Mouse (Mus musculus) megakaryocyte, embryonic 14.5 days (primary cell): ENCODE data around the gene Washc1.

Source experiments
- FLI1 ChIP-seq: IDR thresholded peaks from 2 replicates; pipeline ENCODE4 v1.6.1; 2012; ENCODE audit warnings: low read length, inconsistent platforms, mixed read lengths
- GATA1 ChIP-seq: IDR thresholded peaks from 3 replicates; pipeline ENCODE4 v1.6.1; 2012; ENCODE audit warnings: mixed read lengths, low read length, inconsistent platforms, borderline replicate concordance

DNA sequence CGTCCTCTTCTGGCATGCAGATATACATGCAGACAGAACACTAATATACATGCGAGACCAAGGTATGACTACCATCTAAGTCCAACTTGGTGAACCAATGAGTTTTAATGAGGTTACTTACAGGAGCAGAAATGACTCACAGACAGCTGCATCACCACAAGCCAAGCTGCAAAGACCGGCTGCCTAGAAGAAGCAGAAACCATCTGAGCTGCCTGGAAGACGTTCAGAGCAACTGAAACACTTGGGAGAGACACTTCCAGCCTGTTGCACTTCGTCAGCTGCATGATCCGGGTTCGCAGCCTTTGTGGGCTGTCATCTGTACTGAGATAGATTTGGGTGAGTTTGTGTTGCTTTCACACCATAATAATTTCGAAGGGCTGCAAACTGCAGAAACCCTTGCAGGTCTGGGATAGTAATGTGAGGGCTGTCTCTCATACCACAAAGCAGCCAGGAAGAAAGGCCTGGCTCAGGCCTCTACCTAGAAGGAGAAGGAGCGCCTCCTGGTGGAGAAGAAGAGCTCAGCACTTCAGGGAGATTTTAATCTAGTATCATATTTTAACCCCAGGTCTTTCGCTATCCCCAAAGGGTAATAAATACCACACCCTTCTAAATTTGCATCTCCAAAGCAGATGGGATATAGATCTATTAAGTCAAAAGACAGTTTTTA is 4.6 kb upstream of the Washc1 start:
- no peak for TF ChIP-seq GATA1
- no peak for TF ChIP-seq FLI1
